Mouse (Mus musculus) kidney, postnatal 36 days (tissue): ENCODE measurements around the gene Nrde2.

Experiments
- DNase-seq, 2 experiments: peaks; one replicate each; pipeline ENCODE4 v3.0.0; 2021 to 2022; ENCODE audit warnings: mixed read lengths in 2 of 2

Gene Nrde2

DNA sequence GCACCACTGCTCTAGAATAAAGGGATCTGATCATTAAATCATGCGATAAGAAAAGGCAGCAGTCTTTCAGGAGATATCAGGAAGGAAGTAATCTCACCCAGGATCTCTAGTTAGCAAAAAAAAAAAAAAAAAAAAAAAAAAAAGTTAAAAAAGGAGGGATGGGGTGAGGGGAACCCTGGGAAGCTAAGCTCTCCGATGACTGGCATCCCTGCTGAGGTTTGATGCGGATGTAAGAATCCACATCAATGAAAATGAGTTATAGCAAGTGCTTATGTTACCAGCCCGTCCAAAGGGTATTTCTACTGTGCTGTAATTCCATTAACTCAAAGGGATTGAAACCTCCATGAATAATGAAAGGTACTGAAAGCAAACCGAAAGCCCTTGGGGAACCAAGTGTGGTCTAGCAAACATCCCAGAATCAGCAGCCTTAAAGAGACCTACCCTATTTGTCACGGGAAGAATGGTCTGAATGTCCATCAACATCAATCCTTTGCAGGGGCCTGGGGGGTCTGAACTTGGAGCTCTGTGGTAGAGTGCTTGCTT lies 19.5 kb upstream of the Nrde2 start:
- no peak for DNase-seq

DNA sequence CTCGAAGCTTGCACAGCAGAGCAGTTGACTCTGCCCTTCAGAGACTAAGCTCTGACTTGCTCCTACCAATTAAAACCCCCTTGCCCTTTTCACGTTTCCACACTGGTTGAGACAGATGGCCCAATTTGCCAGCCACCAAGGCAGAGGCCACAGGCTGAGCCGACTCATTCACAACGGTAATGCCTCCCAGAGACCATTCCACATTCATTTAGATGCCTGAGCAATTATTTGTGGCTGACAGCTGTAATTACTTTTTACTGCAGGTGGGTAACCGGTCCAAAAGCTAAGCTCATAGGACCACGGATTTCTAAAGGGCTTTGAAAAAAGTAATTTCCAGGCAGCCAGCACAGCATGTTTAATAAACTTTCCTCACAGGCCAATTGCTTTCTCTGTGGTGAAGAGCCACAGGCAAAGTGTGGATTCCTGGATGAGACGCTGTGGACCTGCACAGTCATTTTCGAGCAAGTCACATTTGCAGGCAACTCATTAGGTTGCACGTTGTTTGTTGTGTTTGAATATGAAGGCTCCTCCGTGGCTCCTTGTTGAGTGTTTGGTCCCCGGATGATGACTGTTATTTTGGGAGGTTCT lies 17.1 kb upstream of the Nrde2 start:
- DNase-seq: no peak

DNA sequence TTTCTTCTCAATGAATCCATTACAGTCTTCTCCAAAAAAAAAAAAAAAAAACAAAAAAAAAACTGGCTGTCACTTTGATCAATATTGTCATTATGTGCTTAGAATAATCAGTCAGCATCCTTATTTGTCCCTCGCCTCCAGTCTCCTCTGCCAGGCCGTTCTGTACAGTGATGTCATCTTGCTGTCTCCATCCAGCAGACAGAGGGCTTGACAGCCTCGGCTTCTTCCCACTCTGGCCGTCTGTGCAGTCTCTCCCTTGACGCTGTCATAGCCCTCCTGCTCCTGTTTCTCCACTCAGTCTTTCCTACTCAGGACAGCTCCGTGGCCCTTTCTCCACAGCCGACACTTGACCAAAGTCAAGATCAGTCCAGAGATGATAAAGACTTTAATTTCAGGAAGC lies 13.0 kb upstream of the Nrde2 start:
- DNase-seq: no peak

DNA sequence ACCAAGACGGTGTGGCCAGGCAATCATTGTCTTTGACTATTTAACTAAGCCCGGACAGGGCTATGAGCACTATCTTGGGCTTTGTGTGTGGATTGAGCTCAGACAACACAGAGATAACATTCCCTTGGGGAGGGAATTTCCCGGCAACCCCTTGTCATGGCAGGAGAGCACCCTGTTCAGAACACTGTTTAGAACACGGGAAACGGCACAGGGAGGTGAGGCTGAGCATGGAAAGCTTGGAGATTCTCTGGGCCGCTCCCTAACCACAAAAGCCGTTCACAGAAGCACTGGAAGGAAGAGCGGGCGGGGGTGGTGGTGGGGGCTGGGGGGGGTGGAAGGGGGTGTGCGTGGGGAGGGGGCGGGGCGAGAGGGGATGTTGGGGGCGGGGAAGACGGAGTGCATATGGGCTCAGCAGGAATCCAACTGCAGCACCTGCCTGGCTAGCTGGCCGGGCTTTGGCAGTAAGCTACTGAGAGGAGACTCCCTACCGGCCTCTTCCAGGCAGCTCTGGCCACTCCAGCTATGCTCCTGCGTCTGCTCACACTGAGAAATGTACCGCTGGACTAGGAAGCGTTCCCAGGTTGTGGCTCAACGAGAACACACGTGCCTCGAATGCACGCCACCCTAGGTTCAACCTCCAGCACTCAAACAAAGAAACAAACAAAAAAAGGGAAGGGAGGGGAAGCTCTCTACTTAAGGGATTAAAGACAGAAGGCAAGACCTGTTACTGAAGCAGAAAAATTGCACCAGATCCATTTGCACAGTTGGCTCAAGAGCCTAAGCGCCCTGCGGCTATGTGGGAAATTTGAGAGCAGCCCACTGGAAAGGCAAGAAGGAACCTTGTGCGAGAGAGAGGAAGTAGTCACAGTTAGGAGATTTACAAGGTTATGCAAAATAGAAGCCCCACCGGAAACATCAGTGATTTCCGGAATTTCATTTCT lies 8.7 kb upstream of the Nrde2 start:
- DNase-seq: peak; percentile 35 to 57

DNA sequence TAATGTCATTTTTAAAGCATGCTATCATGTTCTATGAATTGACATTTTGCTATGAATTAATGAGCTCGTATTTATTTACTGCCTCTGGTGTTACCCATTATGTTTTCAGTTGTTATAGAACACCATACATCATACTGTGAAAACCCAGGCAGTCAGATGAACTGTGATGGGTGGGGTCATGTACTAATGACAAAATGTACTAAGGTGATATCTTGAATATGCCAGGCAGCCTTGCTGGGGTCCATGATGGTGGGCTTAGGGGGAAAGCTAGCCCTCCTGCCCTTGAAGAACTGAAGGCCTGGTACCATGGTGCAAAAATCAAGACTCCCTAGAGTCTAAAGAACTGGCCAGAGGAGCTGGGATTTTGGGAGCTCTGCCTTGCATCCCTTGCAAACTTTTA lies 8.0 kb upstream of the Nrde2 start:
- no peak for DNase-seq

DNA sequence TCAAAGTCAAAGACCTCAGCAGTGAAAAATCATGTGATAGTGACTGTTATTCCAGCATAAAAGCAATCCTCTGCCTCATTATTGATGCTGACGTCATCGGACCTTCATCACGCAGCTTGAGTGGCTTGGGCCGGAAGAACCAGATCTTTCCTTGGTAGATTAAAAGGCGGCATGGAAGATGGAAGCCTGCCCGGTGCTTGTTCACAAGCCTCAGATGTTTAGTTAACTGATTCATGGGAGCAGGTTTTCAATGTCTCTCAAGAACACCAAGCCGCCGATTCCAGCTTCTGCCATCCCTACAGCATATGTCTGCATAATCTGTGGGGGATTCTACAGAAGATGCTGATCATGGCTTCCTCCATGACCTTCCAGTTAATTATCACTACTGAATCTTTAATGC lies 7.5 kb upstream of the Nrde2 start:
- DNase-seq: no peak

DNA sequence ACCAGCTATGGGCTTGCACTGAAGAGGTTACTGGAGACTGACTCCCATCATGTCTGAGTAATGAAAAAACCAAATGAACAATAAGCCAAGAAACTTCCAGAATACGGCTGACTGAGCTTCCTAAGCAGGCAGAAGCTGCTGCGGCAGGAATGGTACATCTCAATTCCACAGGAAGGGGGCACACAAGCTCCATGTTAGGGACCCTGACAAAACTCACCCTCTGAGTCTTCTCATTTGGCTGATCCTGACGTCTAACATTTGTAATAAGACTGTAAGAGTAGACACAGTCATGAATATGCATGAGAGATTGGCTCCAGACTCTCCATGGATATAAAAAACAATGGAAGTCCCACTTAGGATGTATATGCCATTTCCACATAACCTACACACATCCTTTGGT lies 6.7 kb upstream of the Nrde2 start:
- DNase-seq: peak; percentile 35 to 62

DNA sequence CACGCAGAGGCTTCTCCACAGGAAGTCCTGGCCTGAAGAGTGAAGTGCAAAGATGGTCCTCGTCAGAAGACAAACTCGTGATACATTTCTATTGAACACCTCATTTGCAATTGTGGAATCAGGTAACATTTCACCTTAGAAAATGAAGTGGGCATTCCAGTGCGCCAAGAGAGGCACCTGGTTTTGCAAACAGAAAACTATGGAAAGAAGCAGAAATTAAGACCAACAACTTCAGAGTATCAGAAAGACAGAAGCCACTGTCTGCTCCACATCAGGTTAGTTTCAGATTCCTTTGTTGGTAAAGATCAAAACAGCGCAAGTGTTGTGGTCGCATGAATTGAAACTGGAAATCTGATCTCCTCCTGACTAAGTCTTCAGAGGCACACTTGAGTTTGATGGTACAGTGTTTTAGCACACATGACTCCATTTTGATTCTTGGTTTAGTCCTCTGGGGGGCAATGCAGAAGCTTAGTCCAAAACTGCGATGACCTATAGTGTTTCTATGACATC lies 5.6 kb upstream of the Nrde2 start:
- no peak for DNase-seq

DNA sequence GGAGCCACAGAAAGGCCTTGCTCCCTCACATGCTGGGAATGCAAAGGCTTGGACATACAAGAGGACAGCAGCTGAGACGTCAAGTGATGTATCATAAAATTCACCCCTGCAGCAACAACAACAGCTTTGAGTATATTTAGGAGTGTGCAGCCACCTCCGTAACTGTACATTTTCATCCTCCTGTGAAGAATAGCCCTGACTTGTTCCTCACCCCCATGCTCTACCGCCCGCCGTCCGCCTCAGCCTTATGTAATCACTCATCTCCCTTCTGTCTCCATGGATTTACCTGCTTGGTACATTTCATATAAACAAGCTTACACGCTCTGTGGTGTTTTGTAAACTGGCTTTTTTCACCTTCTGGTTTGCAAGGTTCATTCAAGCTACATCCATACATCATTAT lies 7.0 kb downstream of the Nrde2 start:
- no peak for DNase-seq

DNA sequence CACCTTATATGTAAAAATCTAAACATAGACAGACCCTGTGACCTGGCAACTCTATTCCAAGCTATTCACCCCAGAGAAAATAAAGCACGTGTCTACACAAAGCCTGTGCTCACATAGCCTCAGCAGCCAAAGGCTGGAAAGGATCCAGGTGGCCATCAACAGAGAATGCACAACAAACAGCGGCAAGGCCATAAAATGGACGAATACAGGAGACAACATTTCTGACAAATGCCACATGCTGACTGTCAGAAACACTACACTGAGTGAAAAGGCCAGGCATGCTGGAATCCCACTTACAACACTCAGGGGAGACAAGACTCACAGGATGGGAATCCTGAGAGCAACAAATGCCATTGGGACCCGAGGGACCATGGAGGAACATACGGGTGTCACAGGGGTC lies 15.2 kb downstream of the Nrde2 start:
- peak; percentile 37 to 43 for DNase-seq

DNA sequence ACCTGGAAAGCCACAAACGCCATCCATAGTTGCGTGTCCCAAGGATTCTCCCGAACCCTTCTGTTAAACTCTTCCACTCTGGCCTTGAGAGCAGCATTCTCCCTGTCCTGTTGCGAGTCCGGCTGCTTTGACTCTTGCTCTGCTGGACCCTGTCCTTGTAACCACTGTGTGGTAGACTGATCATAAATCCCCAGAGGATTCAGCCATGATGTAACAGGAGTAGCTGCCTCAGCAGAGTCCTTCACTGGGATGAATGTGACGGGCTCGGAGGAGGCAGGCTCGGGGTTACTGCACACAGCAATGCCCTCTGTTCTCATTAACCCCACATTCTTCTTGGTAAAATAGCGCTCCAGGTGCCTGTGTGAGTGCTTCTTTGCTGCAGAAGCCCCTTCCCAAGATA lies 15.7 kb downstream of the Nrde2 start:
- DNase-seq: peak; percentile 23

DNA sequence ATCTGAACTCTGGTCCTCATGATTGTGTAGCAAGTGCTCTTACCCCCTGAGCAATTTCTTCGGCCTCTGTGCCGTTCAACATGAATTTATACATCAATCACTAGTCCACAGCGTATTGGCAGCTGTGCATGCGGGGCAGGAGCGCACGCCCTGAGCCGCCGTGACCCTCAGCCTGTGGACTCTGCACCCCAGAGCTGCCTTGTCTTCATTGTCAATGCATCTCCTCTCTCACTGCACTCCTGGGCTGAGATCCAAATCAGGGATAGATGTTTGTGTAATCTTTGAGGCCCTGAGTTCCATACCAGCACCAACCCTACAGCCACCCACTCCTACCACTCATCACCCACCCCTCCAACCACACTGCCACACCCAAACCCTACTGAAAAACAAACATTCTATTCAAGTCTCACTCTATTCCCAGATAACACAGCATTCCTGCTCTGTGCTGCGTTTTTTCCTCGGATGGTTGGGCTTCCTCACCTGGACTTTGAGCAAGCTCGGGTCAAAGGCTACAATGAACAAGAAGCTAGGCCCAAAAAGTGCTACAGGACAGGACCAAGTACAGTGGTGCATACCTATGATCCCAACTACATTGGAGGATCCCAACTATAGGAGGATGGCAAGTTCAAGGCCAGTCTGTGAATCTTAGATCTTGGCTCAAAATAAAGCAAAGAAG lies 16.5 kb downstream of the Nrde2 start:
- DNase-seq: peak; percentile 61 to 66

DNA sequence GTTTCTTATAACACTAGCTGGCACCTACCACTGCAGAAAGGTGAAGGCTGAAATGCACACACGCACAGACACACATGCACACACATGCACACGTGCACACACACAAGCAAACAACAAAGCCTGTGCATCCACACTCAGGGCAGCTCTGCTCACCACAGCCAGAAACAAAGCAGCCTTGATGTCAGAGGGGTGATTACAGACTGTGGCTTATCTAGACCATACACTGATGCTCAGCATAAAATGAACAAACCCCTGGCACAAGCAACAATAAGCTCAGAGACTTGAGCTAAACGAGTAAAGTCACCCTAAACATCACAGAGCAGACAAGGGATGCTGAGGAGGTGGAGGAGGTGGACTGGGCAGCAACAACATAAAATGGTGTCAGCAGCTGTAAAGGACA lies 24.3 kb downstream of the Nrde2 start:
- DNase-seq: no peak

DNA sequence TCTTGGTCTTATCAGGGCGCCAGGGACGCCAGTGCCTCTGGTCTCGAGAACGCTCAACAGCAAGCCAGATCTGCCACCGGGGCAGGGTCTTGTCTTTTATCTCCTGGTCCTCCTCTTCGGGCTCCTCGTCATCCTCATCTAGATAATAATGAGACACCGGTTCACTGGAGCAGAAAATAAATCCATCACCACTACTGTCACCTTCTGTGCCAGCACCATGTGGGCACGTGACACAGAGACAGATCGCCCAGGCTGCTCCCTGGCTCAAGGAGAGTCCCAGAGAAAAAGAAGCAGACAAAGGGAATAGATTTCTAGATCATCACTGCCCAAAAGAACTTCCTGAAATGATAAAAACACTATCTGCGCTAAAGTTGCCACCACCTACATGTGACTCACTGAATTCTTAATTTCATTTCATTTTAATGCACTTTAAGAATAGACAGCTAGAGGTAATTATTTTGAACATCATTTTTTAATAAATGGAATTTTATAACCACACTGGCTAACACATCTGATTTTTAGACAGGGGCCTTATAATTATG lies 25.0 kb downstream of the Nrde2 start:
- DNase-seq: no peak

DNA sequence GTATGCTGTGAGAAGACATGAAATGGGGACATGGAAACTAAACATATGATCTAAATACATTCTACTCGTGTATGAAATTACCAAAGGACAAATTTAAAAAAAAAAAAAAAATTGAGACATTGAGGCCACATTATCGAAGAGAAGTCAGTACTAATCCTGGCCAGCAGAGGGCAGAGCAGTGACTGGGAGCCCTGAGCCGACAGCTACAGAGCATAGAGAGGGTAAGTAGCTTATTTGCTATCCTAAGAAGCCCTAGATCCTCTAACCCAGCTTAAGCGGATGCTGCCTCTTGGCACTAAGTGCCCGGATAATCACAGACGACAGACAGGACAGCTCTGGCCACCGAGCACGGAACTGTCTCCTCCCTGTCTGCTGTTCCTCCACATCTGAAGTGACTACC lies 27.8 kb downstream of the Nrde2 start:
- peak; percentile 56 to 88 for DNase-seq

DNA sequence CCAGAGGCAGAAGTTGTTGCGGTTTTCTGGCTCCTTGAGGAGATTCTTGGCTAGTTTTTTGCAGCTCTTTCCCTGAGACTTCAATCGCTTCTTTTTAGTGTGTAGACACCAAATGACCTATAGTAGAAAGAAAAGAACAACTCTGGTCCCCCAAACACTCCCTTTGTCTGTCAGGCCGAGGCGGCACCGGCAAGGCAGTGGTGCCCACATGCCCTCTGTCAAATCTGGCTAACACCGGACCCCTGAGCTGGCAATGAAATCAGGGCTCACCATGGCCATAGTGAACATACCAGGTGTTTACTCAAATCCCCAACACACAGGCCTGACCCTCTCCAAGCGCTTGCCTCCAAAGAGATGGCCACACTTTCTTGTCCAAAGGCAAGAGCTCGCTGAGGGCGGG lies 28.3 kb downstream of the Nrde2 start:
- DNase-seq: no peak

DNA sequence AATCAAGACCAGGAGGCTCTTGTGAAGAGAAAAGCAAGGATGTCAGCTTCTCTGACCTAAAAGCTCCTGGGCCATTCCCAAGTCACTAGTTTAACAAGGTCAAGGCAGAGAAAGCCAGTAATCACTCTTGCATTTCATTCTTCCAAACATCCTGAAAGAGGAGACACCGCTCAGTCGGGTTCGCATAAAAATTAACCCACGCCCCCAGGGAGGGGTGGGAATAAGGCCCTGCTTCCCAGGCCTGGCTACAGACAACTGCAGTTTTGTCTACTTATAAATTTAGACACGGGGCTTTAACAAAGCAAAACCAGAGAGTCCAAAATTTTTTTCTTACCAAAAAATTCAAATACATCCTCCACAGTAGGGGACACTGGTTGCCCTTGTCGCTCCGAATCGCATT lies 30.5 kb downstream of the Nrde2 start:
- peak in 1 of 2 experiments; percentile 42 for DNase-seq

DNA sequence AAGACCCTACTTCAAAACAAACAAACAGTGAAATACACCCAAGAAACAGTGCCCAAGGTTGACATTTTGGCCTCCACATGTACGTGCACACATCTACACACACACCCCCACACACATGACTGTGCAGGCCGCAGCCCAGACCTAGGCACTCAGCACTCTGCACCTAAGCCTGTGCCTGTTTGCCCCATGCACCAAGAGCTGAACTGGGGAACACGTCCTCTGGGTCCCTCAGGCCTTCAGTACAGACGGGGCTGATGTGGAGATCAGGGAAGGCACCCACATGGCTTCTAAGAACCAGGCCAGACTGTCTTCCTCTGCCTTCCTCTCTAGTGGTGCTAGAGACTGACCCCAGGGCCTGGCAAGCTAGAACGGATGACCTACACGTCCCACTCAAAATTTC lies 30.9 kb downstream of the Nrde2 start:
- no peak for DNase-seq

DNA sequence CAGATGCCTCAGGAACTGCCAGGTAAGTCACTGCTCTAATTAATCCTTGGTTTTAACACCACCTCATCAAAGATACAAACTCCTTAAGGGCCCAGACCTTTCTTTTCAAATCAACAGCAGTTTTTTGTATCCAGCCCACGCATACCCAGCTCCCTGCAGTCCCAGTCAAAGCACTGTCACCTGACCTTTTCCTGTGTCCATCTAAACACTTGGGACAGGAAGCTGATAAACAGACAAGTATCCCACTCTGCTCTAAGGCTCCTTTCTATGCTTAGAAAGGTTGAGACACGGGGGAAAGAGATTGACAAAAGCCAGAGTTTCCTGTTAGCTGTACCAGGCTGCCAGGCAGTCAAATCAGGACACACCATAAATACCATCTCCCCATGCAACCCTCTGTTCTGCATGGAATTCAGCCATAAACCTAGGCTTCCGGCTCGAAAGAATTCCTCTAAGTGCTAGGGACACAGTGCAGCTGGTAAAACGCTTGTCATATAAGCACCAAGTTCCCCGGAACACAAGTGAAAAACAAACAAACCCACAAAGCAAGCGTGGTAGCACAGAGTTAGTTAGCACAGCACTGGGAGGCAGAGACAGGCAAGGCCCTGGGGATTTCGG lies 31.5 kb downstream of the Nrde2 start:
- no peak for DNase-seq

DNA sequence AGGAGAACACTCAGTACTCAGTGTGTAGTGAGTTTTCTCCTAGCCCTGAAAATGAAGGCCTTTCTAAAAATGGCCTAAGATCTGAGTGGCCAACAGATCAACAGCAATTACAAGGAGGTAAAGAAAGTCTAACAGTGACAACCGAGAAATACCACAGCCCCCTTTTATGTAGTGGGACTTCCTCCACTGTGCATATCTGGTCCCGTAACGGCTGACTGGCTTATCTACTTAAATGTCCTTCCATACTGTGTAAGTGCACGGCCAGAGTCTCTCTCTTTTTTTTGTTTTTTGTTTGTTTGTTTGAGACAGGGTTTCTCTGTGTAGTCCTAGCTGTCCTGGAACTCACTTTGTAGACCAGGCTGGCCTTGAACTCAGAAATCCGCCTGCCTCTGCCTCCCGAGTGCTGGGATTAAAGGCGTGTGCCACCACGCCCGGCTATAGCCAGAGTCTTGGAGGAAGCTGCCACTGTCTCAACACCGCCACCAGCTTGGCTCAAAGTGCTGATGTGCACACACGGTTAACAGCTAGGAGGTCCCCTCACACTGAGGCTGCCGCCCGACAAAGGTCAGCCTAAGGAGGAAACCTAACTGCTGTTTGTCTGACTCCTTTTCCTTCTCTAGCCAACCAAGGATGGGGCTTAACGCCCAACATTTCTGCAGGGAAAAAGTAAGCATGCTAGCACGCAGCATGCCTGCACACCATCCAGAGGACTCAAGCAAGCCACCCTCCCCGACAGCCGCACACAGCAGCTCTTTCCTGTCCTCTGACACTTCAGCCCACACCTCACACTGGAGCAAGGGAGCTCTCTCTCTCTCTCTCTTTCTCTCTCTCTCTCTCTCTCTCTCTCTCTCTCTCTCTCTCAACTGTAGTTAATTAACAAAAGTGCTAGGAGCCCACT lies 32.2 kb downstream of the Nrde2 start:
- DNase-seq: peak in 1 of 2 experiments; percentile 25
